Mouse (Mus musculus) neural tube, embryonic 12.5 days (tissue): ENCODE measurements at regions not wholly inside any gene's neighbourhood (a gene's known extent, or its start where the extent isn't known, plus 50 kb on each side); places are given as distances from the start of the nearest gene placed in this dataset. TPM values are rescaled to one million over a fixed set of nuclear protein-coding genes. Genes with fewer than 3 reads are reported as not detected.

Experiments used
- ATAC-seq: fragments of 200-750 bp; cut with Nextera tagmentation; 2 replicates; pipeline ENCODE4 v1.8.0; 2017; ENCODE audit warnings: low read depth, mild to moderate bottlenecking, moderate TSS enrichment, moderate library complexity; ENCODE audit not compliant: low FRiP score
- H3K27ac ChIP-seq: fragments of 300-500 bp; sonication (generic); 2 replicates; pipeline ENCODE4 v1.5.1; 2016
- H3K27me3 ChIP-seq: fragments of 300-500 bp; sonication (generic); replicated peaks from 2 replicates; pipeline ENCODE4 v1.6.1; 2016; ENCODE audit warnings: mild to moderate bottlenecking
- H3K36me3 ChIP-seq: fragments of 300-500 bp; sonication (generic); 2 replicates; pipeline ENCODE4 v1.6.1; 2016; ENCODE audit warnings: mild to moderate bottlenecking
- H3K4me1 ChIP-seq: fragments of 300-500 bp; sonication (generic); 2 replicates; pipeline ENCODE4 v1.6.1; 2016
- H3K4me2 ChIP-seq: fragments of 300-500 bp; sonication (generic); replicated peaks from 2 replicates; pipeline ENCODE4 v1.6.1; 2016; ENCODE audit warnings: mild to moderate bottlenecking
- H3K4me3 ChIP-seq: fragments of 300-500 bp; sonication (generic); 2 replicates; pipeline ENCODE4 v1.5.1; 2016
- H3K9ac ChIP-seq: fragments of 300-500 bp; sonication (generic); 2 replicates; pipeline ENCODE4 v1.6.1; 2016; ENCODE audit warnings: mild to moderate bottlenecking
- H3K9me3 ChIP-seq: fragments of 300-500 bp; sonication (generic); 2 replicates; pipeline ENCODE4 v1.6.1; 2016; ENCODE audit warnings: mild to moderate bottlenecking
- WGBS: fragments of 180-500 bp; shearing (Covaris S2); methylation state at CpG from one replicate; pipeline ENCODE4 v1.1.7; 2016; 5-methylcytosine and 5-hydroxymethylcytosine counted together
- microRNA-seq: library from miRNA; unstranded; fragments of <30 nt; microRNA quantifications from one replicate; pipeline ENCODE4, GENCODE M21; 2017

GRCm38 (mm10) chr13:7057545-7057944 lies 409.0 kb upstream of the Pfkp start:
- WGBS = 63% methylated on average over 8 of the region's 8 CpGs
- peak; percentile 83 for ATAC-seq
- no peak overlapping the region for H3K4me2 ChIP-seq

More at GRCm38 (mm10) chr13:7057545-7057944, 409.0 kb upstream of the Pfkp start:
- Histone ChIP-seq H3K36me3 (no peaks in the 10 kb centered on the region), H3K4me3 (no peak overlapping the region), H3K9ac (no peak overlapping the region), H3K27ac (no peak overlapping the region), H3K27me3 (no peaks in the 10 kb centered on the region), H3K9me3 (no peaks in the 10 kb centered on the region), H3K4me1 (no peaks in the 10 kb centered on the region)

Small RNAs in the stretch of these regions (microRNA-seq; reads per million reads assigned to microRNA genes)
- not detected for gene Gm22689
